17 mouse cellular contexts compared by ENCODE assay signal in genomic region chr2:132134758-132135157, GRCm38 (mm10).
"Had no signal": no experiment of that assay in that cellular context is flagged by ENCODE, and none has a peak within 500 bp of the region (broad histone marks: within the 10 kb centered on the region; RNA-seq: fewer than 3 reads in every experiment).

No protein-coding gene starts in this region.

- H3K27me3 ChIP-seq: lung, embryonic 15.5 days; megakaryocyte, embryonic 14.5 days; midbrain, embryonic 12.5 days; midbrain, embryonic 15.5 days; neural tube, embryonic 12.5 days; stomach, embryonic 15.5 days had no signal

- H3K4me2 ChIP-seq: lung, embryonic 15.5 days; midbrain, embryonic 12.5 days; midbrain, embryonic 15.5 days; neural tube, embryonic 12.5 days; stomach, embryonic 15.5 days had no signal

- ATAC-seq: liver, postnatal 0 days; lung, postnatal 0 days; midbrain, embryonic 15.5 days had no signal

- H3K4me3 ChIP-seq: lung, embryonic 15.5 days; megakaryocyte, embryonic 14.5 days; midbrain, embryonic 12.5 days; midbrain, embryonic 15.5 days; neural tube, embryonic 12.5 days; stomach, embryonic 15.5 days had no signal

- DNase-seq: liver, postnatal 0 days; lung, adult 2 months; lung, postnatal 14 days; lung, postnatal 36 days; right cerebral cortex, postnatal 14 days; thymus, adult 2 months; thymus, postnatal 25 days; thymus, postnatal 4 days had no signal

- H3K27ac ChIP-seq: lung, embryonic 15.5 days; macrophage; midbrain, embryonic 12.5 days; midbrain, embryonic 15.5 days; neural tube, embryonic 12.5 days; stomach, embryonic 15.5 days; stomach, postnatal 0 days had no signal

- H3K9me3 ChIP-seq: lung, embryonic 15.5 days; megakaryocyte, embryonic 14.5 days; midbrain, embryonic 12.5 days; midbrain, embryonic 15.5 days; neural tube, embryonic 12.5 days; stomach, embryonic 15.5 days had no signal

- H3K9ac ChIP-seq: liver, postnatal 0 days; lung, embryonic 15.5 days; midbrain, embryonic 12.5 days; midbrain, embryonic 15.5 days; neural tube, embryonic 12.5 days; stomach, embryonic 15.5 days had no signal

- H3K36me3 ChIP-seq: lung, embryonic 15.5 days; midbrain, embryonic 12.5 days; midbrain, embryonic 15.5 days; neural tube, embryonic 12.5 days; stomach, embryonic 15.5 days had no signal
